Mouse (Mus musculus) kidney, embryonic 14.5 days (tissue): Measurements from ENCODE around the gene Tyrp1. TPM values are rescaled to one million over a fixed set of nuclear protein-coding genes. Genes with fewer than 3 reads are reported as not detected.

ENCODE experiments used
- ATAC-seq: fragments of 200-750 bp; cut with Nextera tagmentation; 2 replicates; pipeline ENCODE4 v1.8.0; 2017; ENCODE audit warnings: moderate number of reproducible peaks, mild to moderate bottlenecking, moderate TSS enrichment, moderate library complexity; ENCODE audit not compliant: low FRiP score, low TSS enrichment
- H3K27ac ChIP-seq: fragments of 300-500 bp; sonication (generic); 2 replicates; pipeline ENCODE4 v1.5.1; 2014; ENCODE audit warnings: low read depth, mild to moderate bottlenecking, low read length, moderate library complexity, mixed read lengths
- H3K27me3 ChIP-seq: fragments of 300-500 bp; sonication (generic); 2 replicates; pipeline ENCODE4 v1.6.1; 2014; ENCODE audit warnings: mild to moderate bottlenecking, low read length; ENCODE audit not compliant: control insufficient read depth, insufficient read depth
- H3K36me3 ChIP-seq: fragments of 300-500 bp; sonication (generic); 2 replicates; pipeline ENCODE4 v1.6.1; 2014; ENCODE audit warnings: low read length, mixed read lengths; ENCODE audit not compliant: control insufficient read depth, insufficient read depth
- H3K4me1 ChIP-seq: fragments of 300-500 bp; sonication (generic); 2 replicates; pipeline ENCODE4 v1.6.1; 2014; ENCODE audit warnings: low read length, mixed read lengths; ENCODE audit not compliant: control insufficient read depth, insufficient read depth
- H3K4me2 ChIP-seq: fragments of 300-500 bp; sonication (generic); replicated peaks from 2 replicates; pipeline ENCODE4 v1.6.1; 2014; ENCODE audit warnings: low read depth, mild to moderate bottlenecking, low read length
- H3K4me3 ChIP-seq: fragments of 300-500 bp; sonication (generic); 2 replicates; pipeline ENCODE4 v1.5.1; 2014; ENCODE audit warnings: mild to moderate bottlenecking, low read length
- H3K9ac ChIP-seq: fragments of 300-500 bp; sonication (generic); 2 replicates; pipeline ENCODE4 v1.6.1; 2014; ENCODE audit warnings: low read depth, mild to moderate bottlenecking, low read length, moderate library complexity
- H3K9me3 ChIP-seq: fragments of 300-500 bp; sonication (generic); 2 replicates; pipeline ENCODE4 v1.6.1; 2016; ENCODE audit warnings: low read length; ENCODE audit not compliant: control insufficient read depth
- WGBS: fragments of 180-500 bp; shearing (Covaris S2); extraction: QIAGEN DNeasy Blood & Tissue Kit; methylation state at CpG from one replicate; pipeline ENCODE4 v1.1.7; 2014; 5-methylcytosine and 5-hydroxymethylcytosine counted together
- polyA plus RNA-seq: library from polyadenylated mRNA; unstranded; fragments of >200 nt; fragmentation: Nextera tagmentation; extraction: Ambion mirVana; gene quantifications from 2 replicates; pipeline ENCODE4 v1.2.1, GENCODE M21; 2014

The Tyrp1 gene
- polyA plus RNA-seq, 1 experiment from 2014 or later = not detected

GRCm38 (mm10) chr4:80874121-80874859 lies 40.4 kb downstream of the Tyrp1 start:
- Histone ChIP-seq H3K9ac (no peak overlapping the region), H3K27me3 (no peaks in the 10 kb centered on the region), H3K4me2 (no peak overlapping the region), H3K4me1 (0 out of 2 replicates have a peak, but pooled peaks cover 6% of the 10 kb centered on the region), H3K27ac (peak overlapping the region; percentile 24; the same call in 1 of the 2 replicates), H3K9me3 (no peaks in the 10 kb centered on the region), H3K4me3 (no peak overlapping the region), H3K36me3 (no peaks in the 10 kb centered on the region)
- WGBS = 19% methylated on average over 5 of the region's 5 CpGs
- ATAC-seq = peak; percentile 92

GRCm38 (mm10) chr4:80875055-80875454 lies 41.1 kb downstream of the Tyrp1 start:
- Histone ChIP-seq H3K4me3 (no peak overlapping the region), H3K9me3 (no peaks in the 10 kb centered on the region), H3K4me2 (no peak overlapping the region), H3K27ac (no peak overlapping the region), H3K4me1 (0 out of 2 replicates have a peak, but pooled peaks cover 6% of the 10 kb centered on the region), H3K36me3 (no peaks in the 10 kb centered on the region), H3K27me3 (no peaks in the 10 kb centered on the region), H3K9ac (no peak overlapping the region)
- ATAC-seq = no peak
- 69% methylated on average over 4 of the region's 4 CpGs for WGBS

GRCm38 (mm10) chr4:80881996-80882599 lies 48.2 kb downstream of the Tyrp1 start:
- WGBS = 75% methylated on average over 1 of the region's 1 CpGs
- no peaks in the 10 kb centered on the region for H3K4me1 ChIP-seq

GRCm38 (mm10) chr4:80886631-80887030 lies 52.7 kb downstream of the Tyrp1 start:
- Histone ChIP-seq H3K27ac (no peak overlapping the region), H3K4me2 (no peak overlapping the region), H3K4me1 (no peaks in the 10 kb centered on the region), H3K9ac (no peak overlapping the region), H3K9me3 (no peaks in the 10 kb centered on the region), H3K36me3 (no peaks in the 10 kb centered on the region), H3K4me3 (no peak overlapping the region), H3K27me3 (no peaks in the 10 kb centered on the region)
- WGBS = 80% methylated on average over 4 of the region's 4 CpGs
- no peak for ATAC-seq

More at GRCm38 (mm10) chr4:80881996-80882599, 48.2 kb downstream of the Tyrp1 start:
- Histone ChIP-seq H3K27me3 (no peaks in the 10 kb centered on the region), H3K9me3 (no peaks in the 10 kb centered on the region), H3K9ac (no peak overlapping the region), H3K27ac (no peak overlapping the region), H3K36me3 (no peaks in the 10 kb centered on the region), H3K4me2 (no peak overlapping the region), H3K4me3 (no peak overlapping the region)
- no peak for ATAC-seq

GRCm38 (mm10) chr4:80891004-80891403 lies 57.1 kb downstream of the Tyrp1 start:
- Histone ChIP-seq H3K36me3 (no peaks in the 10 kb centered on the region), H3K27ac (no peak overlapping the region), H3K9me3 (no peaks in the 10 kb centered on the region), H3K27me3 (no peaks in the 10 kb centered on the region), H3K4me3 (no peak overlapping the region), H3K4me2 (no peak overlapping the region), H3K9ac (no peak overlapping the region), H3K4me1 (no peaks in the 10 kb centered on the region)
- WGBS = 94% methylated on average over 6 of the region's 6 CpGs
- no peak for ATAC-seq

GRCm38 (mm10) chr4:80895278-80895894 lies 61.5 kb downstream of the Tyrp1 start:
- no peak overlapping the region for H3K4me2 ChIP-seq
- no peaks in the 10 kb centered on the region for H3K4me1 ChIP-seq
- no peak overlapping the region for H3K4me3 ChIP-seq
- ATAC-seq = no peak; the same call in 1 of the 2 replicates
- H3K9me3 ChIP-seq = no peaks in the 10 kb centered on the region
- no peaks in the 10 kb centered on the region for H3K27me3 ChIP-seq
- 48% methylated on average over 4 of the region's 4 CpGs for WGBS
- H3K36me3 ChIP-seq = no peaks in the 10 kb centered on the region
- no peak overlapping the region for H3K27ac ChIP-seq
- no peak overlapping the region for H3K9ac ChIP-seq

Other genes with a start within 250 kb of the Tyrp1 start
- 10.7 and 11.9 TPM in 2 replicates for gene Lurap1l, start 76.5 kb downstream of the Tyrp1 start, polyA plus RNA-seq